ENCODE assay signal across 9 mouse cellular contexts in the genomic region with DNA sequence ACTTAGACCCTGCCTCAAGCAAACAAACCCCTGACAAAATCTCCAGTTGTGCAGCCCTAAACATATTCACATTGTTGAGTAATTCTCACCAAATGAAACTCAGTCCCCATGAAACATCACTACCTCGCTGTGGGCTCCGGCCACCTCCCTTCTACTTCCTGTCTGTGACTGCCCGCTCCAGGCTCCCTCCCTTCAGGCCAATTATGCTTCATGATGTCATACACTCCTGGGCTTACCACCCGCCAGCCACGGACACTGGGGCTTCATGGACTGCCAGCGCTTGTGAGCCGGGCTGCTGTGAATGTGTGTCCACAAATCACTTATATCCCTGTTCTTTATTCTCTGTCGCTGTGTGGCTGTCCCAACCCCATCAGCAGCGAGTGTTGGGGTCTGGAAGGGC. TPM values are rescaled to one million over a fixed set of nuclear protein-coding genes. Genes with fewer than 3 reads are reported as not detected.
A peak's percentile ranks its signal among the peaks of the same experiment; 100 is the strongest.
DNase-seq lines count a peak whose midpoint lies in the region; ATAC-seq and TF ChIP-seq lines count a peak whose summit lies in the region.
"Had no signal": no experiment of that assay in that cellular context is flagged by ENCODE, and none has a peak within 500 bp of the region (broad histone marks: within the 10 kb centered on the region; RNA-seq: fewer than 3 reads in every experiment).

No protein-coding gene starts in this region.

- no peaks in the 10 kb centered on the region for H3K27me3 ChIP-seq in heart, embryonic 14.5 days (ENCODE audit: control insufficient read depth, insufficient read depth, low read length)
- no peaks in the 10 kb centered on the region for H3K27me3 ChIP-seq in liver, embryonic 11.5 days (replicated peaks; ENCODE audit: control insufficient read depth, insufficient read depth, low read length)
- no peaks in the 10 kb centered on the region for H3K27me3 ChIP-seq in forebrain, postnatal 0 days (ENCODE audit: insufficient read depth, low read length)

- H3K4me1 ChIP-seq in heart, embryonic 14.5 days (ENCODE audit: control insufficient read depth in 2 of 2, insufficient read depth in 2 of 2, low read length in 2 of 2), result peaks cover 9 to 14% of the 10 kb centered on the region in 2 experiments; a peak in 3 of 4 replicates
- peaks cover 16% of the 10 kb centered on the region for H3K4me1 ChIP-seq in liver, embryonic 11.5 days (replicated peaks; ENCODE audit: control insufficient read depth, insufficient read depth, low read length)
- no peaks in the 10 kb centered on the region for H3K4me1 ChIP-seq in forebrain, postnatal 0 days (ENCODE audit: insufficient read depth)

- peak overlapping the region; percentile 54 for H3K9ac ChIP-seq in heart, embryonic 14.5 days (ENCODE audit: low read length)
- no peak overlapping the region; the same call in 1 of the 2 replicates for H3K9ac ChIP-seq in liver, embryonic 11.5 days (ENCODE audit: low read depth, low read length)
- no peak overlapping the region for H3K9ac ChIP-seq in forebrain, postnatal 0 days

- H3K4me2 ChIP-seq in heart, embryonic 14.5 days (ENCODE audit: low read length), result peak overlapping the region; percentile 28
- 0 out of 2 replicates have a peak overlapping the region, but pooled peaks have one; percentile 1 for H3K4me2 ChIP-seq in liver, embryonic 11.5 days
- no peak overlapping the region for H3K4me2 ChIP-seq in forebrain, postnatal 0 days (ENCODE audit: low read depth)

- ATAC-seq in heart, embryonic 14.5 days (ENCODE audit: insufficient number of reproducible peaks, insufficient read depth, low FRiP score, low read depth), result no peak
- no peak for ATAC-seq in liver, embryonic 11.5 days (replicated peaks; ENCODE audit: low FRiP score)
- no peak for ATAC-seq in forebrain, postnatal 0 days

- 20% methylated on average over 9 of the region's 9 CpGs for WGBS in heart, embryonic 14.5 days
- WGBS in liver, embryonic 11.5 days, result 30% methylated on average over 9 of the region's 9 CpGs
- WGBS in forebrain, postnatal 0 days, result 38% methylated on average over 9 of the region's 9 CpGs

- H3K4me3 ChIP-seq in heart, embryonic 14.5 days (ENCODE audit: control insufficient read depth in 1 of 2, insufficient read depth in 1 of 2, low read depth in 1 of 2, low read length in 2 of 2), result no peak overlapping the region
- no peak overlapping the region for H3K4me3 ChIP-seq in liver, embryonic 11.5 days (ENCODE audit: low read depth, low read length)
- no peak overlapping the region for H3K4me3 ChIP-seq in forebrain, postnatal 0 days (ENCODE audit: low read depth, low read length)
- H3K4me3 ChIP-seq: erythroblast, embryonic 14.5 days had no signal

- peak overlapping the region; percentile 27 to 31; a peak in 2 of 4 replicates for H3K27ac ChIP-seq in heart, embryonic 14.5 days (replicated peaks in 1 of 2; ENCODE audit: control insufficient read depth in 1 of 2, insufficient read depth in 1 of 2, low read depth in 2 of 2, low read length in 2 of 2)
- H3K27ac ChIP-seq in liver, embryonic 11.5 days (ENCODE audit: low read depth, low read length), result no peak overlapping the region
- no peak overlapping the region for H3K27ac ChIP-seq in forebrain, postnatal 0 days (ENCODE audit: low read depth, low read length)

- H3K9me3 ChIP-seq in heart, embryonic 14.5 days (ENCODE audit: control insufficient read depth, low read length), result no peaks in the 10 kb centered on the region
- no peaks in the 10 kb centered on the region for H3K9me3 ChIP-seq in liver, embryonic 11.5 days (ENCODE audit: control insufficient read depth, low read length)
- H3K9me3 ChIP-seq in forebrain, postnatal 0 days (ENCODE audit: low read length), result no peaks in the 10 kb centered on the region

- H3K36me3 ChIP-seq in heart, embryonic 14.5 days (ENCODE audit: control insufficient read depth, insufficient read depth, low read length), result no peaks in the 10 kb centered on the region
- no peaks in the 10 kb centered on the region for H3K36me3 ChIP-seq in liver, embryonic 11.5 days (ENCODE audit: control insufficient read depth, insufficient read depth, low read length)
- no peaks in the 10 kb centered on the region for H3K36me3 ChIP-seq in forebrain, postnatal 0 days (ENCODE audit: insufficient read depth)

- peak; percentile 50 for DNase-seq in embryo, embryonic 11 days
- DNase-seq in embryo, embryonic 10 days (ENCODE audit: low spot score), result no peak
- peak; percentile 28 for DNase-seq in brain, adult 2 months (ENCODE audit: low read depth, low spot score)
- no peak for DNase-seq in liver, embryonic 11.5 days (ENCODE audit: low spot score)
- DNase-seq in skeletal muscle tissue, adult 2 months (ENCODE audit: low read depth, low spot score), result peak; percentile 68
- no peak for DNase-seq in left cerebral cortex, adult 9 months (ENCODE audit: low spot score in 2 of 2)
- DNase-seq in forebrain, postnatal 0 days, result no peak

- TF ChIP-seq CTCF in forebrain, postnatal 0 days (IDR thresholded peaks at IDR 0.05; ENCODE audit: low read depth), result no peak

RNA-seq across cellular contexts. Expression of gene Gcgr, which starts 10.8 kb away (rescaled TPM):
- polyA plus RNA-seq in heart, embryonic 14.5 days (2014; fragmentation: Nextera tagmentation; extraction: Ambion mirVana), result 2.3 and 2.5 TPM in 2 replicates
- 7.6 and 7.7 TPM in 2 replicates for polyA plus RNA-seq in liver, embryonic 11.5 days (2014; fragmentation: Nextera tagmentation; extraction: Ambion mirVana)
- total RNA-seq in forebrain, postnatal 0 days (2014; rRNA removed), result not detected in 2 replicates
- 0.09 and 0.22 TPM in 2 replicates for polyA plus RNA-seq in forebrain, postnatal 0 days (2015; fragmentation: Nextera tagmentation; extraction: Ambion mirVana)

RNA-seq across cellular contexts. Expression of gene Slc25a10, which starts 28.1 kb away (rescaled TPM):
- polyA plus RNA-seq in heart, embryonic 14.5 days (2014; fragmentation: Nextera tagmentation; extraction: Ambion mirVana), result 39.4 and 41.7 TPM in 2 replicates
- polyA plus RNA-seq in liver, embryonic 11.5 days (2014; fragmentation: Nextera tagmentation; extraction: Ambion mirVana), result 65.5 and 70.6 TPM in 2 replicates
- 20.9 and 22.8 TPM in 2 replicates for total RNA-seq in forebrain, postnatal 0 days (2014; rRNA removed)
- 20.5 and 21.1 TPM in 2 replicates for polyA plus RNA-seq in forebrain, postnatal 0 days (2015; fragmentation: Nextera tagmentation; extraction: Ambion mirVana)

RNA-seq across cellular contexts. Expression of gene Mcrip1, which starts 29.8 kb away (rescaled TPM):
- 153 and 158 TPM in 2 replicates for polyA plus RNA-seq in heart, embryonic 14.5 days (2014; fragmentation: Nextera tagmentation; extraction: Ambion mirVana)
- 117 and 123 TPM in 2 replicates for polyA plus RNA-seq in liver, embryonic 11.5 days (2014; fragmentation: Nextera tagmentation; extraction: Ambion mirVana)
- 103 and 105 TPM in 2 replicates for total RNA-seq in forebrain, postnatal 0 days (2014; rRNA removed)
- 261 and 275 TPM in 2 replicates for polyA plus RNA-seq in forebrain, postnatal 0 days (2015; fragmentation: Nextera tagmentation; extraction: Ambion mirVana)

RNA-seq across cellular contexts. Expression of gene Ppp1r27, which starts 31.2 kb away (rescaled TPM):
- not detected in 2 replicates for polyA plus RNA-seq in heart, embryonic 14.5 days (2014; fragmentation: Nextera tagmentation; extraction: Ambion mirVana)
- not detected in 2 replicates for polyA plus RNA-seq in liver, embryonic 11.5 days (2014; fragmentation: Nextera tagmentation; extraction: Ambion mirVana)
- total RNA-seq in forebrain, postnatal 0 days (2014; rRNA removed), result not detected in 2 replicates
- not detected in 2 replicates for polyA plus RNA-seq in forebrain, postnatal 0 days (2015; fragmentation: Nextera tagmentation; extraction: Ambion mirVana)
- polyA plus RNA-seq: erythroblast, embryonic 14.5 days had no signal

RNA-seq across cellular contexts. Expression of gene Mrpl12, which starts 35.3 kb away (rescaled TPM):
- 225 and 239 TPM in 2 replicates for polyA plus RNA-seq in heart, embryonic 14.5 days (2014; fragmentation: Nextera tagmentation; extraction: Ambion mirVana)
- polyA plus RNA-seq in liver, embryonic 11.5 days (2014; fragmentation: Nextera tagmentation; extraction: Ambion mirVana), result 252 and 266 TPM in 2 replicates
- total RNA-seq in forebrain, postnatal 0 days (2014; rRNA removed), result 42.6 and 49.9 TPM in 2 replicates
- 143 and 179 TPM in 2 replicates for polyA plus RNA-seq in forebrain, postnatal 0 days (2015; fragmentation: Nextera tagmentation; extraction: Ambion mirVana)

Comparison
In these comparisons a context has a peak if more than half of its experiments do, and no peak if none do; other contexts are left out.
1. DNase-seq: peak in embryo, embryonic 11 days (single experiment), brain, adult 2 months (single experiment) and skeletal muscle tissue, adult 2 months (single experiment); none in embryo, embryonic 10 days (single experiment), liver, embryonic 11.5 days (single experiment), left cerebral cortex, adult 9 months (0 of 2) and forebrain, postnatal 0 days (single experiment).
2. H3K27ac ChIP-seq: peak in heart, embryonic 14.5 days (2 of 2); none in liver, embryonic 11.5 days (single experiment) and forebrain, postnatal 0 days (single experiment).